Mouse (Mus musculus) heart, postnatal 0 days (tissue): ENCODE results near the gene Camk2g.

ENCODE experiments used
- CTCF ChIP-seq: IDR thresholded peaks from 2 replicates; pipeline ENCODE4 v1.5.1; 2016; ENCODE audit warnings: antibody characterized with exemption, control low read depth, low read depth
- EP300 ChIP-seq: IDR thresholded peaks from 2 replicates; pipeline ENCODE4 v1.6.1; 2016; ENCODE audit warnings: antibody characterized with exemption, low read depth

DNA sequence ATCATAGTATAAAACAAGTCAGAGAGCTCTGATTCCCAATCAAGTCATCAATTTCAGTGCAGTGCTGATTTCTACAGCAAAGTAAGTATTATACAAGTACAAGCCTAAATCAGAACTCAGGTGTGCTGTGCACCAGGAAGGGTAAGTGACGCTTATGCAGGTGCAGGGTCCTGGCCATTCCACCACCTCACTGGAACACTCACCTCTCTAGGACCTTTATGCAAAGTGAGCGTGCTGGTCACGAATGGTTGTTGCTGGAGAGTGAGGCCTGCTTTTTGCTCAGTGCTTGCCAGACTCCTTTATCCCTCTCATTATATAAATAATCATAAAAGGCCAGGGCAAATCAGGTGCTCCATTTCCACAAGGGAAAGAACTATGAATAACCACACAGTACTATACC, 93.5 kb downstream of the Camk2g start:
- TF ChIP-seq CTCF (no peak), EP300 (no peak)
